Mouse (Mus musculus): Measurements from ENCODE around the gene Rexo2.

GRCm38 (mm10) chr9:48517372-48518130, 37.1 kb upstream of the Rexo2 start:
- TF ChIP-seq MAX (IDR thresholded peaks at IDR 0.05; ENCODE audit: low read length) (no peak), TBP (IDR thresholded peaks at IDR 0.05; ENCODE audit: low read depth, low read length) (no peak)

Data from MEL (cell line).